Mouse (Mus musculus): Measurements from ENCODE around the gene Glrx2. TPM values are rescaled to one million over a fixed set of nuclear protein-coding genes. Genes with fewer than 3 reads are reported as not detected.

The Glrx2 gene
- polyA plus RNA-seq, 1 experiment from 2014 or later = 98.7 TPM

DNA sequence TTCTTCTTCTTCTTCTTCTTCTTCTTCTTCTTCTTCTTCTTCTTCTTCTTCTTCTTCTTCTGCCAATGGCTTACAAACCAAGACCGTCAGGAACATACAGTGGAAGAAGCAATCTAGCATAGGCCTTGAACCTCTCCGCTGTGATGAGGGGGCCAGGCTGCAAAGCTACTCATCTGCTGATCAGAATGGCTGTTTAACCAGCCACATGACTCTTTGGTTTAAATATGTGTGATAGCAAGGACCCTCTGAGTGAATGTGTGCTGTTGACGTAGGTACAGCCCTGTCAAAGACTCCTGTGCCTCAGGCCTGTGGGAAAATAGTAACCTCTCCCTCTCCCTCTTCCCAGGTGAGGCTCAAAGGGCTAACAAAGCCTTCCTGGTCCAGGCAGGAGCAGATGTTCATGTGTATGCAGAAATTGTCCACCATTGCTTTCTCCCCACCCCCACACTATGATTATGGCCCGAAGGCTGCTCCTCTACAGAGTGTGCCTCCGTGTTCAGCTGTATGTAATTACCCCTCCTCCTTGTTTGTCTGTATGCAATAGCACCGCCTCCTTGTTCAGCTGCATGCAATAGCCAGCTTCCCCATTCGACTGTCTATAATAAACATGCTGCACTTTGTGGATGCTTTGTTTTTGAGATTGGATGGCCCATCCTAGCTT is 6.0 kb upstream of the Glrx2 start:
- Histone ChIP-seq H3K9ac (replicated peaks; ENCODE audit: low read depth, low read length) (no peak overlapping the region), H3K27me3 (ENCODE audit: control insufficient read depth, insufficient read depth, low read length) (no peaks in the 10 kb centered on the region), H3K9me3 (ENCODE audit: control insufficient read depth, low read length) (no peaks in the 10 kb centered on the region), H3K4me3 (ENCODE audit: low read depth, low read length) (no peak overlapping the region), H3K4me2 (ENCODE audit: low read depth, low read length) (no peak overlapping the region), H3K36me3 (ENCODE audit: control insufficient read depth, insufficient read depth, low read length) (no peaks in the 10 kb centered on the region), H3K4me1 (ENCODE audit: control insufficient read depth, insufficient read depth, low read length) (no peaks in the 10 kb centered on the region), H3K27ac (ENCODE audit: low read depth, low read length) (no peak overlapping the region)
- peak; percentile 71; the same call in 1 of the 2 replicates for ATAC-seq (ENCODE audit: low read depth)
- 56% methylated on average over 7 of the region's 7 CpGs for WGBS

DNA sequence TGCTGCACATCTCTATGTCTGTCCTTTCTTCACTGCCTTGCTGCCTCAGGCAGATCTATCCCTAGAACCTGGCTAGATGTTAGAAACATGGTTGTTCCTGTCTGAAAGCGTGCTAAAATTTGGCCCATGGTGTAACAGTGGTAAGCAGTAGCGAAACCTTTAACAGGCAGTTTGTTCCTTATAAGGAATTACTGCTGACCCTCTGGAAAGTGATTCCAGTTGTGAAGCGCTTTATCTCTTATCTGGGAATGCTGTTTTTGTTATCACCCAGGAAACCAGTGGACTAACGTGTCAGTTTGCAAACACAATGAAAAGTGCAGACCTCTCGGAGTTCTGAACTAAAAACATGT is 5.5 kb upstream of the Glrx2 start:
- no peaks in the 10 kb centered on the region for H3K27me3 ChIP-seq (ENCODE audit: control insufficient read depth, insufficient read depth, low read length)
- no peak for ATAC-seq (ENCODE audit: low read depth)
- H3K4me2 ChIP-seq (ENCODE audit: low read depth, low read length) = no peak overlapping the region
- H3K36me3 ChIP-seq (ENCODE audit: control insufficient read depth, insufficient read depth, low read length) = no peaks in the 10 kb centered on the region
- H3K9me3 ChIP-seq (ENCODE audit: control insufficient read depth, low read length) = no peaks in the 10 kb centered on the region
- 84% methylated on average over 5 of the region's 5 CpGs for WGBS
- H3K27ac ChIP-seq (ENCODE audit: low read depth, low read length) = no peak overlapping the region
- H3K4me3 ChIP-seq (ENCODE audit: low read depth, low read length) = no peak overlapping the region
- H3K4me1 ChIP-seq (ENCODE audit: control insufficient read depth, insufficient read depth, low read length) = no peaks in the 10 kb centered on the region
- no peak overlapping the region for H3K9ac ChIP-seq (replicated peaks; ENCODE audit: low read depth, low read length)

DNA sequence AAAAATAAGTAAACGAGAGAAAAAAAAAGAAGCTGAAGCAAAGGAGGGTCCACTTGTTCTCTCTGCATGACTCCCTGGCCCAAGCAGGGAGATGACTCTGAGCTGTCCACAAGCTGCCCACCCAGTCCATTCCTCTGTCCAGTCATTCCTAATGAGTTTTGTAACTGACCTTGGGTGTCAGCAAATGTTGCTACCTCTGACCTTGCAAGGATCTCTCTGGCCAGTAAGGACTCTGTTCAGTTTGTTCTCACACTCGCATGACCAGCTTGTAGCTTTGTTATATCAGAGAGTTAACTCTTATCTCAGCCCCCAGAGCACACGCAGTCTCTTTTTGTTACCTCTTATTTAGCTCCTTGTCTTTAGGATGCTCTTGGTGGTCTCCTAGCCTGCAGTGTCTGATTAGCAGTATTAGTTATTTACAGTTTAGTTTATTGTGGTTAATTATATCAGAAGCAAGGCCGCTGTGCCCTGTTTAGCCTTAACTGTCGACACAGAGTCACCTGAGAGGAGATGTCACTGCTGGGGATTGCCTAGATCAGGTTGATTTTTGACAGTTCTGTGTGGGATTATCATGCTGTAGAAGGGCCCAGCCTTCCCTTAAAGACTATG is 8.4 kb downstream of the Glrx2 start:
- no peaks in the 10 kb centered on the region for H3K27me3 ChIP-seq (ENCODE audit: control insufficient read depth, insufficient read depth, low read length)
- no peak overlapping the region for H3K27ac ChIP-seq (ENCODE audit: low read depth, low read length)
- no peaks in the 10 kb centered on the region for H3K9me3 ChIP-seq (ENCODE audit: control insufficient read depth, low read length)
- H3K4me2 ChIP-seq (ENCODE audit: low read depth, low read length) = no peak overlapping the region
- no peaks in the 10 kb centered on the region for H3K4me1 ChIP-seq (ENCODE audit: control insufficient read depth, insufficient read depth, low read length)
- no peak for ATAC-seq (ENCODE audit: low read depth)
- no peak overlapping the region for H3K4me3 ChIP-seq (ENCODE audit: low read depth, low read length)
- WGBS = 86% methylated on average over 5 of the region's 5 CpGs
- no peak overlapping the region for H3K9ac ChIP-seq (replicated peaks; ENCODE audit: low read depth, low read length)
- no peaks in the 10 kb centered on the region for H3K36me3 ChIP-seq (ENCODE audit: control insufficient read depth, insufficient read depth, low read length)

DNA sequence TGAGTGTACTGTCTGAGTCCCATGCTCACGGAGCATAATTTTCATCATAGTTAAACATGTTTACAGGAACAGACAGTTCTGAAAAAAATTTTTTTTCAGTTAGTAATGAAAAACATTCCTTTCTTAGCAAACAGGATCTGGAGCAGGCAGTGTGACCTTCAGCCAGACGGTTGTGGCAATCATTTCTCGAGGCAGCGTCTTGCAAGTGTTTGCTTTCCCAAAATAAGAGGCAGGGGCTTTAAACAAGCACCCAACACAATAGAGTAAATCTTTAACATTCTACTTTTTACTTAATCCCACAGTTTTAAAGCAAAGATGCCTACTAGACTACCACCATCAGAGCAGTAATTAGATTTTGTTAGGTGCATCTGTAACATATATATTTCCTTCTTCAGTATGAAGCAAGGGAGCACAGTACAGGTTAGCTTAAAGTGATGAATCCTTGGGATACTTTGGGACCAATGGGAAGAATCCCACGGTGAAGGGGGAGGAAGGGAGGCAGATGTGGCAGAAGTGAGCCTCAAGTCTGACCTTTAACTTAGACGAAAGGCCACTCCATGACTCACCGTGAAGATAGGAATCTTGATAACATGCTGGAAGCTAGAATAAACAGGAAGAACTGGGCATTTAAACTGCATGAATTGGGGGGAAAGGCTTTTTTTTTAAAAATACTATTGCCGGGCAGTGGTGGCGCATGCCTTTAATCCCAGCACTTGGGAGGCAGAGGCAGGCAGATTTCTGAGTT is 11.7 kb downstream of the Glrx2 start:
- ATAC-seq (ENCODE audit: low read depth) = no peak
- Histone ChIP-seq H3K27ac (ENCODE audit: low read depth, low read length) (no peak overlapping the region), H3K9me3 (ENCODE audit: control insufficient read depth, low read length) (no peaks in the 10 kb centered on the region), H3K9ac (replicated peaks; ENCODE audit: low read depth, low read length) (no peak overlapping the region), H3K4me2 (ENCODE audit: low read depth, low read length) (no peak overlapping the region), H3K27me3 (ENCODE audit: control insufficient read depth, insufficient read depth, low read length) (no peaks in the 10 kb centered on the region), H3K36me3 (ENCODE audit: control insufficient read depth, insufficient read depth, low read length) (no peaks in the 10 kb centered on the region), H3K4me3 (ENCODE audit: low read depth, low read length) (no peak overlapping the region), H3K4me1 (ENCODE audit: control insufficient read depth, insufficient read depth, low read length) (no peaks in the 10 kb centered on the region)
- WGBS = 87% methylated on average over 9 of the region's 9 CpGs

DNA sequence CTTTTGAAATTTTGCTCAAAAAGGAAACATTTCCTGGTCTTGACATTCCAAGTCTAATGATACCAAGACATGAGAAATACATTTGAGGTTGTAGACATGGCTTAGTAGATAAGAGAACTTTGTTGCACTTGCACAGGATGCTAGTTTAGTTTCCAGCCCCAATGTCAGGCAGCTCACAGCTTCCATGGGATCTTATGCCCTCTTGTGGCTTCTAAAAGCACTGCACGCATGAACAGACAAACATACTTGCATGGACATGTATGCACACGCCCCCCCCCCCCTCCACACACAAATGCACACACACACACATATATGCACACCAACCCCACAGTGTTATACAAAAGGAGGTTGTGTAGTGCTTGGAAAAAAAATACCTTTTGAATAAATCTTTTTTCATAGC is 14.8 kb downstream of the Glrx2 start:
- WGBS = 77% methylated on average over 2 of the region's 2 CpGs
- Histone ChIP-seq H3K27me3 (ENCODE audit: control insufficient read depth, insufficient read depth, low read length) (no peaks in the 10 kb centered on the region), H3K4me1 (ENCODE audit: control insufficient read depth, insufficient read depth, low read length) (no peaks in the 10 kb centered on the region), H3K36me3 (ENCODE audit: control insufficient read depth, insufficient read depth, low read length) (no peaks in the 10 kb centered on the region), H3K4me2 (ENCODE audit: low read depth, low read length) (no peak overlapping the region), H3K9me3 (ENCODE audit: control insufficient read depth, low read length) (no peaks in the 10 kb centered on the region), H3K9ac (replicated peaks; ENCODE audit: low read depth, low read length) (no peak overlapping the region), H3K4me3 (ENCODE audit: low read depth, low read length) (no peak overlapping the region), H3K27ac (ENCODE audit: low read depth, low read length) (no peak overlapping the region)
- no peak for ATAC-seq (ENCODE audit: low read depth)

DNA sequence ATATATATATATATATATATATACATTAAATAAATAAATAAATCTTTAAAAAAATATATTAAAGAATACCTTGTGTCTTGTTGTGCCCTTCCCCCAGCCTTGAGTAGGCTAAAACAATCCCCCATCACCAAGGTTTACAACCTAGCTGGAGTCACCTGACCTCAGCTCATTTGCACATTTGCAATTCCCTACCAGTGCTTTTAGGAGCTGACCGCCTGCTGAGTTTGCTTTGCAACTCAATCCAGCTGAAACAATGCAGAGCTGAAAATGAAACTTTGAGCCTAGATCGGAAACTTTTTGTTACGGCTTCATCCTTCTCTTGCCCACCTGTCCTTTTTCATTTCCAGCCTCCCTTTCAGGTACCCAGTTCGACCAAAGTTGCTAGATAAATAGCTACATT is 15.6 kb downstream of the Glrx2 start:
- ATAC-seq (ENCODE audit: low read depth) = no peak
- Histone ChIP-seq H3K36me3 (ENCODE audit: control insufficient read depth, insufficient read depth, low read length) (no peaks in the 10 kb centered on the region), H3K4me2 (ENCODE audit: low read depth, low read length) (no peak overlapping the region), H3K9me3 (ENCODE audit: control insufficient read depth, low read length) (no peaks in the 10 kb centered on the region), H3K27me3 (ENCODE audit: control insufficient read depth, insufficient read depth, low read length) (no peaks in the 10 kb centered on the region), H3K4me1 (ENCODE audit: control insufficient read depth, insufficient read depth, low read length) (no peaks in the 10 kb centered on the region), H3K9ac (replicated peaks; ENCODE audit: low read depth, low read length) (no peak overlapping the region), H3K27ac (ENCODE audit: low read depth, low read length) (no peak overlapping the region), H3K4me3 (ENCODE audit: low read depth, low read length) (no peak overlapping the region)
- 38% methylated on average over 4 of the region's 4 CpGs for WGBS

GRCm38 (mm10) chr1:143733914-143734410 is 17.8 kb downstream of the Glrx2 start:
- Histone ChIP-seq H3K9me3 (ENCODE audit: control insufficient read depth, low read length) (no peaks in the 10 kb centered on the region), H3K4me2 (ENCODE audit: low read depth, low read length) (no peak overlapping the region), H3K4me1 (ENCODE audit: control insufficient read depth, insufficient read depth, low read length) (no peaks in the 10 kb centered on the region), H3K9ac (replicated peaks; ENCODE audit: low read depth, low read length) (no peak overlapping the region), H3K36me3 (ENCODE audit: control insufficient read depth, insufficient read depth, low read length) (no peaks in the 10 kb centered on the region), H3K4me3 (ENCODE audit: low read depth, low read length) (no peak overlapping the region), H3K27me3 (ENCODE audit: control insufficient read depth, insufficient read depth, low read length) (no peaks in the 10 kb centered on the region), H3K27ac (ENCODE audit: low read depth, low read length) (no peak overlapping the region)
- no peak for ATAC-seq (ENCODE audit: low read depth)
- 77% methylated on average over 5 of the region's 5 CpGs for WGBS

- H3K9me3 ChIP-seq (ENCODE audit: control insufficient read depth, low read length) = no peaks in the 10 kb centered on the region
- 25% methylated on average over 11 of the region's 11 CpGs for WGBS
- H3K27ac ChIP-seq (ENCODE audit: low read depth, low read length) = peak overlapping the region; percentile 89
- no peaks in the 10 kb centered on the region; the same call in 1 of the 2 replicates for H3K4me1 ChIP-seq (ENCODE audit: control insufficient read depth, insufficient read depth, low read length)
- H3K9ac ChIP-seq (replicated peaks; ENCODE audit: low read depth, low read length) = peak overlapping the region; percentile 84
- peak; percentile 41; the same call in 1 of the 2 replicates for ATAC-seq (ENCODE audit: low read depth)
- H3K4me2 ChIP-seq (ENCODE audit: low read depth, low read length) = peak overlapping the region; percentile 52
- peaks cover 10% of the 10 kb centered on the region; the same call in 1 of the 2 replicates for H3K36me3 ChIP-seq (ENCODE audit: control insufficient read depth, insufficient read depth, low read length)
- H3K4me3 ChIP-seq (ENCODE audit: low read depth, low read length) = peak overlapping the region; percentile 65
- no peaks in the 10 kb centered on the region for H3K27me3 ChIP-seq (ENCODE audit: control insufficient read depth, insufficient read depth, low read length)
Measured at GRCm38 (mm10) chr1:143738811-143739210, 22.7 kb downstream of the Glrx2 start.
